Mouse (Mus musculus) frontal cortex, postnatal 14 days (tissue): Measurements from ENCODE around the gene Col12a1.
"Not testable (repeated sequence)": the region's sequence is repeated elsewhere in the genome, so short reads cannot be mapped to it uniquely, and the experiment has no call there.

Experiments used
- DNase-seq, 2 experiments: peaks; one replicate each; pipeline ENCODE4 v3.0.0; 2022; ENCODE audit warnings: low spot score in 2 of 2

Col12a1 gene

GRCm38 (mm10) chr9:79689771-79690535, 28.7 kb downstream of the Col12a1 start:
- DNase-seq = no peak

DNA sequence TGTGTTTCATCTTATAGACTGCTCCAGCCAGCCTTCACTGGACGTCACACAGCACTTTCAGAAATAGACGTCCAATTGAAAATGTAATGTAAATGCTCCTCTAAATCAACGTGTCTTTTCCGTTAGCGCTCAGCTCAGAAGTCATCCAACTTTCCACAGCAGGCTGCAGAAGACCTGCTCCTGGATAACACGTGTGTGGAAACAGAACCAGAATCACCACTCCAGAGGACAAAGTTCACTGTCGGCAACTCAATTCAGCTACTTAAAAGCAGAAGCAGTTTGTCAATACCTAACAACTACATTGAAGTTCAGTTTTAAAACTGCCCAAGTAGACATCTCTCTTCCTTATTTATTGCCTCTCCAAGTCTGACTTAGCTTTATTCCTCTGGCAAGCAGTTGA, 29.3 kb downstream of the Col12a1 start:
- DNase-seq = no peak

- DNase-seq = no peak
These were observed 31.4 kb downstream of the Col12a1 start for GRCm38 (mm10) chr9:79687227-79687626.

- DNase-seq = no peak
These were observed 32.6 kb downstream of the Col12a1 start for GRCm38 (mm10) chr9:79686049-79686448.

DNA sequence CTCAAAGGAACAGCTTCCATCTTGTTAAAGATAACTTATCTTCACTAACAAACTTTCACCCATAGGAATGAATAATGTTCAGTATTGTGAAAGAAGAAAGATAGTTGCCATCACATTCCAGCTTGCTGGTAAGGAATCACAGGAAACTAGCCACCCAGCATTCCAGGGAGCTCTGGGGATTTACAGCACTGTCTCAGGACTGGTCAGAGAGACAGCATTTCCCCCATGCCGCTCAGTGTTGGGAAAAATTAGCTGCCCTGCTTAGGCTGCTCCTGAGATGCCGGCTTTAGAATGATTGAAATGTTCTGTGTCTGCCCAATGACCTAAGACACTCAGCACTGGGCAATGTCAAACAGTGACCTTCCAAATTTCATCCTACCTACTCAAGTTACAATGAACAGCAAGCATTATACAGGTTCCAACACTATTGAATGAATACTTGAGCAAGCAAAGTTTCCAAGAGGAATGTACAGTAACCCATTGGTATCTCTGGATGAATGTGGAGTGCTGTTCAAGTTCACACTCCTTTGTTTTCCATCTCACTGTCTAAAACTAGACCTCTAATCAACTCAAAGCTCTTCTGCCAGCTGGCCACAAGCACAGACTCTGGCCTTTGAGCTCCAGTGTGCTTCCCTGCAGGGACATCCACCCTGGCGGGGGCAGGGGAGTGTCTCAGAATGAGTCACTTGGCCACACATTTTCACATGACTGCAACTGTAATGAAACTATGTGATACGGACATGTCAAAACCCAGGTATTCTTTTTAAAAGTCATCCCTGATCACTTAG, 38.0 kb downstream of the Col12a1 start:
- DNase-seq = no peak

GRCm38 (mm10) chr9:79668806-79669205, 49.8 kb downstream of the Col12a1 start:
- DNase-seq = not testable (repeated sequence)

DNA sequence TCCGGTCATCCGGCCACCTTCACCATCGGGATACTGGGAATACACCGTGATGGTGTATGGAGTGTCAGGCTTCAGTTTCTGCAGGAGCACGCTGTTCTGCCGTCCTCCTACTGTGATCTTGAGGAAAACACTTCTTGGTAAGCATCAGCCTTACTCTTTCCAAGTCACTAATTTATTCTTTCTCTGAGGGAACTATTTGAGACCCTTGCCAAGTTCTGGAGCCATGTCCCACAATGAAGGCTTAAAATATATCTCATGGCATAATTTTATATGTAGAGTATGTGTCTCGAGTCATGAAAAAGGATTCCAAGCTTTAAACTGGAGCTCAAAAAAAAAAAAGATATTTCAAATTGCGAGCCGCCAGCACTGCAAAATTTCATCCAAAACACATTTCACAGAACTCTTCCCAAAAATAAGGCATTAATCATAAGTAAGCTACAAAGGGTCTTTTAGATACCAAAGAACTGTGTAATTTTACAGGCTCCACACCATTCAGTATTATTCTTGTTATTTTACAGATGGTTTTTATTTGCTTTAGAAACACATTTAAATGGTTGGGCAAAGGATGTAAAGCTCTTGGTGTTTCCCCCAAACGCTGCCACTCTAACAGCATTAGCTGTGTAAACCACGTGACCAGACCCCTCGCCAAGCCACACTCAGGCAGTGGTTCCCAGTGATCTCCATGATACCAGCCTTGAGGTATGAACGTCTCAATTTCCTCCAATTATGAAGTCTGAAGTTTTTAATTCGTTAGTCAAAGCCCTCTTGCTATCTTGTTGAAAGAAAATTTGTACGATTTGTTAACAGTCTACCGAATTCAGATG, 65.1 kb downstream of the Col12a1 start:
- no peak for DNase-seq

DNA sequence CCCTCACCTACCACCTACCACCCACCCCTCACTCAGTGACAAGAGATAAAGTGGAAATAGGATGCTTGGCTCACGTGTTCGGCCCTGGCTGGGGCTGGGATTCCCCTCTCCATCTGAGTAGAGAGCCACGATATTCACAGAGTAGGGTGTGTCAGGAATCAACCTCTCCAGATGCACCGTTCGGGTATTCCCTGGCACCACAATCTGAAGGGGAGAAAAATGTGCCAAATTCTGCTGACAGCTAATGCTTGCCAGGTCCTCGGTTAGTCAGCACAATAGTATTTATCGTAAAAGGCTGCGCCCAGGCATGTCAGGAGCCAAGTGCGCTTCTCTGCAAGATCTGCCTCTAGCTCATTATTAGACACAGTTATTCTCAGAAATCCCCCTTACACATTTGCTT, 70.0 kb downstream of the Col12a1 start:
- DNase-seq = no peak

- DNase-seq = no peak
These were observed 72.9 kb downstream of the Col12a1 start for GRCm38 (mm10) chr9:79645757-79646156.

DNA sequence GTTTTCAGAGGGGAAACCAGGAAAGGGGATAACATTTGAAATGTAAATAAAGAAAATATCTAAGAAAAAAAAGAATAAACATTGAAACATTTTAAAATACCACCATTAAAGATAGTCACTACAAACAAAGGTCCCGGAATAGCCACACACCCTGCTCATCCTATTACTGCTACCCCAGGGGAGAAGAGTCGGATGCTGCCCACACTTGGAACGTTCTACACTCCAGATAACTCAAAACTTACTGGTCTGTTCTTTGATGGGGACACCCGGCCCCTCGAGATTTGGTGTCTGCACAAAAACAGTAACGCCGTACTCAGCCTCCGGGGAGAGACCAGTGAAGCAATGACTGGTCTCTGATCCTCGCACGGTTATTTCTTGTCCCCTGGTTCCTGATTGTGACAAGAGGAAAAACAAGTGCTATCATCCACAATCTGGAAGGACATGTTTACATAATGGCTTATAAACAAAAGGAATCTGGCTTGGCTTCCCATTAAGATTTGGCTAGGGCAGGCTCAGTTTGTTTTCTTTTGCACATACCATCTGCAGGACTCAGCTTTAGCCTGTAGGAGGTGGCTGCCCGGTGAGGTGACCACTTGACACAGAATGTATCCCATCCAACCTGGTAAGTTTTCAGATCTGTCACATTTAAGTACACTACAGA, 79.1 kb downstream of the Col12a1 start:
- no peak for DNase-seq

DNA sequence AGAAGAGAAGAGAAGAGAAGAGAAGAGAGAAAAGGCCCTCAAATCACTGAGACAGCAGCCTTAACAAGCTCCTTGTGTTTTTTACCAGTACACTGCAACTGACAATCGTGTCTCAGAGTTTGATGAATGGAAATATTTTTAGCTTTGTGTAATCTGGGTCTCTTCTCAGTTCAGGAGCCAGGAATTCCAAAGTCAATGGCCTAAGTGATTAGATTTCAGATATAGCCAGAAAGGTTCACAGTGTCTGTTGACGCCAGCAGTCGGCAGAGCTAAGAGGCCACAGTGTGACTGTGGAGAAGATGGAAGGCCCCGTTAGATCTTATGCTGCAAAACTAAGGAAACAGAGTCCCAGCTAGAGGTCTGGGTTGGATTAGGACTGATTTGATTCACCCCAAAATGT, 80.8 kb downstream of the Col12a1 start:
- no peak for DNase-seq

DNA sequence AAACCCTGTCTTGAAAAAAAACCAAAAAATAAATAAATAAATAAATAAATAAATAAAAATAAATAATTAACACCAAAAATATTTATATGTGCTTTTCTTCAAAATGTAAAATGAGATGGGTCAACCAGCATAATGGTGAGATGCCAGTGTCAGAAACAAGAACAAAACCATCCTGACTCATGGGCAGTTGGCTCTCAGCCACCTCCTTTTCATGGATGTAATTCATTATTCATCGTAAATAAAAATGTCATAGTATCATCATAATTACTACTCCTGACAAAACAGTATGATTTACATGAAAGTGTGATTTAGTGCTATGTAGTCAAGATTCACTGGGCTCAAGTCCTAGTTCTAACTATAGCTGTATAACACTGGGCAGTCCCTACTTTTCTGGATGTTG, 84.6 kb downstream of the Col12a1 start:
- no peak for DNase-seq

GRCm38 (mm10) chr9:79631186-79631585, 87.4 kb downstream of the Col12a1 start:
- DNase-seq = no peak

GRCm38 (mm10) chr9:79618839-79619597, 99.6 kb downstream of the Col12a1 start:
- no peak for DNase-seq

DNA sequence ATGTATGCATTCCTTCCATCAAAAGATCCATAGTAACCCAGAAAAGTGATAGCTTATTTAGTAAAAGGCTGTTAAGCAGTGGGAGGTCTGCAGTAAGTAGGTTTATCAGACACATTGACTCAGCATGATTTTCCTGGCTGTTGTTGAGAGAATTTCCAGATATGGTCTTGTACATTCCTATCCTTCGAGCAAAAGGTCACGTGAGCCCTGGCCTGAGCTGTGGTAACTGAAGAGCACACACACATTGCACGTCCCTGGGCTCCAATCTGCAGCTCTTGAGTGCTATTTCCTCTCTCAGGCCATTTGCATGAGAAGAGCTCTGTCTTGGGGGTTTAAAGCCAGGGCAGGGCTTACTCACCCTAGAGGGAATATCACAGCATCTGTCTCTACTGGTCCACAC, 101.3 kb downstream of the Col12a1 start:
- no peak for DNase-seq

DNA sequence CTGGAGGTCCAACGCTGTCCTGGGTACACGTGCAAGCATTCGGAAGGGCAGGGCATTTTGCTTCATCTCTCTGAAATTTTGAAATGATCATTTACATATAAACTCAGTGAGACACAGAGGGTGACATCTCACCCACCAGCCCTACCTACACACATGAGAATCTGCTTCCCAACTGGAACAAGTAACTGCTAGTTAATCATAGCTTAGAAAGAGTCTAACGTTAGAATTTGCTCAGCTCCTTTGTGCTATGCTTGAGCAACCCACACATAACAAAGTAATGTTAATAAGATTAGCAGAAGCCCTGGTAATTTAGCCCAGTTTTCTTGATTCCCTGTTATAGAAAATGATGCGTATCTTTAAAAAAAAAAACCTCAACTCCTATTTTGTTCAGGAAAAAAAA, 102.6 kb downstream of the Col12a1 start:
- no peak for DNase-seq

DNA sequence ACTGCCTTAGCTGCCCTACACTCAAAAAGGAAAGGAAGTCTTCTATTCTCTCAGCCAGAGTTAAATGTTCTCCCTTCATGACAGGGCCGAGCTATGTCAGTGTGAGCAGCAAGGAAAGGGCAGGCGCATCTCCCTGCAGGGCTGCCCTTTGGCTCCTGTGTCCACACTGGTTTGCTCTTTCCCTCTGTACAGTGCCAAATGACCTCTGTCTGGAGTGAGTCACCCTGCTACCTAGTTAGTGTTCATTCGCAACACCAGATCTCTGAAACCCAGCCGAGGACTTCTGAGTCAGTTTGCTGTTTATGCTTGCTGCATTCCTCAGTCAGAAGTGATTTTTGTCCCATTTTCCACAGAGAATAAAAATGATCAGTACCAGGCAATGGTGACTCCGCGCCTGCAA, 108.3 kb downstream of the Col12a1 start:
- no peak for DNase-seq

DNA sequence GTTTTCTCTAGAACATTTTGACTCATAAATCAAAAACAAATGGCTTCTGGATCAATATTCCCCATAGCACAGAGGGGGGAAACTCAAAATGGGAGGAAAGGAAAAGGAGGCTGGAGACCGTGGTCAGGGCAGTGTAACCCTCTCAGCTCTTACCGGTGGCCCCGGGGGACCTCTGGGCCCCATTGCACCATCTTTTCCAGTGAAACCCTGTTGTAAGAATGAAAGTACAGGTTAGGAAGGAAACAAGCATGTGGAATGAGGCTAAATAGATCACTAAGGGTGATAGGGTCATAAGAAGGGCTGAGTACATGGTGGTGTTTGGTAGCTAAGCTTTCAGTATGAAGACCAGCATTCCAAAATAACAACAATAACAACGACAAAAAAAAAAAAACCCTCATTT, 109.0 kb downstream of the Col12a1 start:
- DNase-seq = no peak

- DNase-seq = no peak
These were observed 109.8 kb downstream of the Col12a1 start for GRCm38 (mm10) chr9:79608795-79609194.

DNA sequence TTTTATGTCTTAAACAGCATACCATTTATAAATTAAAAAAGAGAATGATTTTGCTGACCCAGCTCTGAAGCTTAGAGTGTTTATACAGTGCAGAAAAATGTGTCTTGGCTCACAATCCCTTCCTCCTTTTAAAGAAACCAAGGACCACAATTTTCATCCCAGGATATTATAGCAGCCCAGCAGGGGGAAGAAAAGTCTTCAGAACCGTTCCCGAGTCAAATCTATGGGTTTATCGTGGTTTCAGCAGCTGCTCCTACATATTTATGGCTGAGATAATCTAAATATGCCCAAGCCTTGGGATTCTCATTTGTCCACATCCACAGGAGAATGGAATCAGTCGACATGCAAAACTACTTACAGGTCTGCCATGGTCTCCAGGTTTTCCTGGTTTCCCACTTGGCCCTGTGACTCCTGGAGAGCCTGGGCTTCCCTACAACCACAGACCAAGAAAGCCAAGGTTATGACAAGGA, 110.5 kb downstream of the Col12a1 start:
- DNase-seq = no peak

DNA sequence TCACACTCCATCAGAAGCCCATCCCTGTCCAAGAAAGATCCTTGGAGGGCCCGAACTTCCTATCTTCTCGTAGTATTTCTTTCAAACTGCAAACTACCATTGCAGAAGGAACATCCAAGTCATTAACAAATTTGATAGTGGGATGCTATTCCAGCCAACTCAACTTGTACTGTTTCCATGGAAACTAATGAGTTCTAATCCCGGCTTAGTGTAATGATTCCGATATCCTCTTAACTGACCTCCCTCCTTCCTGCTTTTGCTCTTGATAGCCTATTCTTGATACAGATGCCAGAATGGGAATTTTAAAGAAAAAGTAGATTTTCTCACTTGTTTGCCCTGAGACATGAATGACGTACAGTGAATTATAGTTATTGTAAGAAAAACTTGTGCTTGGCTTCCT, 112.5 kb downstream of the Col12a1 start:
- no peak for DNase-seq
